Mouse (Mus musculus): ENCODE data around the gene 1700057G04Rik. TPM values are rescaled to one million over a fixed set of nuclear protein-coding genes. Genes with fewer than 3 reads are reported as not detected.

The 1700057G04Rik gene
- total RNA-seq, 2 experiments from 2014 or later = not detected

GRCm38 (mm10) chr9:92377967-92378366 is 68.8 kb downstream of the 1700057G04Rik start:
- ATAC-seq (replicated peaks; ENCODE audit: low FRiP score, poor library complexity, severe bottlenecking) = no peak

- ATAC-seq (replicated peaks; ENCODE audit: low FRiP score, poor library complexity, severe bottlenecking) = no peak
These were observed 70.1 kb downstream of the 1700057G04Rik start for GRCm38 (mm10) chr9:92379240-92379639.

- ATAC-seq (replicated peaks; ENCODE audit: low FRiP score, poor library complexity, severe bottlenecking) = no peak
These were observed 74.2 kb downstream of the 1700057G04Rik start for GRCm38 (mm10) chr9:92383415-92383814.

GRCm38 (mm10) chr9:92384401-92384800 is 75.2 kb downstream of the 1700057G04Rik start:
- ATAC-seq (replicated peaks; ENCODE audit: low FRiP score, poor library complexity, severe bottlenecking) = no peak

DNA sequence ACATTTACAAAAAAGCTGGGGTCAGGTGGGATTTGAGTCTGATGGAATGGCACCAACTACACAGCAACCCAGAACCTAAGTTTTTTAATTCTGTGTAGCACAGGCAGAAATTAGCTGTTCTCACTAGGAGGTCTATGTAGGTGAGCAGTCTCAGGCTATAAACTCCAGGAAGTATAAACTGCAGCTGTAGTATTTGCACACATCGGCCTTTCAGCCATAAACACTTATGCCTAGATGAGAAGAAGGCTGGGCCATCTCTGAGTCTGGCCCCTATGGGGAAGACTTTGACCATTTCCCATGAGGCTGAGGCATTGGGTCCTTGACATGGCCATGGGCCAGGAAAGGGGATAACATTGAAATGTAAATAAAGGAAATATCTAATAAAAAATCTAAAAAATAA is 76.7 kb downstream of the 1700057G04Rik start:
- no peak for ATAC-seq (replicated peaks; ENCODE audit: low FRiP score, poor library complexity, severe bottlenecking)

GRCm38 (mm10) chr9:92386871-92387270 is 77.7 kb downstream of the 1700057G04Rik start:
- ATAC-seq (replicated peaks; ENCODE audit: low FRiP score, poor library complexity, severe bottlenecking) = no peak

DNA sequence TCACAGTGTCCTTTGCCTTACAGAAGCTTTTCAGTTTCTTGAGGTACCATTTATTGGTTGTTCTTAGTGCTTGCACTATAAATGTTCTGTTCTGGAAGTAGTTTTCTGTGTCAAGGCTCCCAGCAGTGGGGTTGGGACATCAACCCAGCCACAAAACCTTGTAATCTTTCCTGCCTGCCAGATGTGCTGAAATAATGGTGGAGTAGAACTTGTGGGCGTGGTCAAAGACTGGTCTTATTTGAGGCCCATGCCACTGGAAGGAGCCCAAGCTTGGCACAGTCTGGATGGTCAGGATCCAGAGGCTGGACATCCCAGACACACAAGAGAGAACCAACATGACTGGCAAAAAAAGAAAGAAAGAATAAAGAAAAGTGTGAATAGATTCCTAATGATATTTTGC is 78.2 kb downstream of the 1700057G04Rik start:
- no peak for ATAC-seq (replicated peaks; ENCODE audit: low FRiP score, poor library complexity, severe bottlenecking)

DNA sequence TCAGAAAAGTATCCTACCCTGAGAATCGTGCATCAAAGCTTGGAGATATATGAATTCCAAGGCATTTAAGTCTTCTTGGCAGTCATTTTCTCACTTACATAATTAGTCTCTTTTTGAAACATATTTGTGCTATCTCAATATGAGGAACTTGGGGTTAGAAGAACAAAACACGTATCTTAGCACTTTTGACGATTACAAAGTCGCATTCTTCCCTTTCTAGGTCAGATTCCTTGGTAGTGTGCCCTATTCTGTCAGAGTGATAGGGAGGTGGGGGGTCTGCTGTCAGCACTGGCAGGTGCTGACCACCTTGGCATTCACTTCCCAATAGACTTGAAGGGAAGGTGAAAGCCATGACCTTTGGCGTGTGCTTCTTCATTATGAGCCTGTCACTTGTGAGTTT is 93.5 kb downstream of the 1700057G04Rik start:
- ATAC-seq (replicated peaks; ENCODE audit: low FRiP score, poor library complexity, severe bottlenecking) = no peak

Other genes starting within 250 kb of the 1700057G04Rik start
- gene Plscr5, start 116.4 kb upstream of the 1700057G04Rik start, total RNA-seq (2015; ENCODE audit: low replicate concordance) = not detected in 2 replicates
- gene Plscr5, start 116.4 kb upstream of the 1700057G04Rik start, total RNA-seq (2017; ENCODE audit: low replicate concordance) = not detected in 2 replicates
- gene Plscr1, start 59.6 kb upstream of the 1700057G04Rik start, total RNA-seq (2015; ENCODE audit: low replicate concordance) = 17.6 and 31.7 TPM in 2 replicates
- gene Plscr1, start 59.6 kb upstream of the 1700057G04Rik start, total RNA-seq (2017; ENCODE audit: low replicate concordance) = 6.1 and 6.9 TPM in 2 replicates
- 1.4 TPM in 1 of 2 replicates, not detected in the other for gene Plscr2, start 33.8 kb upstream of the 1700057G04Rik start, total RNA-seq (2015; ENCODE audit: low replicate concordance)
- 0.26 TPM in 1 of 2 replicates, not detected in the other for gene Plscr2, start 33.8 kb upstream of the 1700057G04Rik start, total RNA-seq (2017; ENCODE audit: low replicate concordance)
- 0.36 and 8.0 TPM in 2 replicates for gene Plscr4, start 148.0 kb downstream of the 1700057G04Rik start, total RNA-seq (2015; ENCODE audit: low replicate concordance)
- gene Plscr4, start 148.0 kb downstream of the 1700057G04Rik start, total RNA-seq (2017; ENCODE audit: low replicate concordance) = 3.7 and 3.9 TPM in 2 replicates
- not detected in 2 replicates for gene Plod2, start 232.8 kb downstream of the 1700057G04Rik start, total RNA-seq (2015; ENCODE audit: low replicate concordance)
- 0.13 TPM in 1 of 2 replicates, not detected in the other for gene Plod2, start 232.8 kb downstream of the 1700057G04Rik start, total RNA-seq (2017; ENCODE audit: low replicate concordance)

All from erythroid progenitor cell, adult 5-6 weeks (primary cell).